Mouse (Mus musculus) testis, postnatal 14 days (tissue): ENCODE data around the gene Tbx6.

Experiments
- DNase-seq: peaks from one replicate; pipeline ENCODE4 v3.0.0; 2021; ENCODE audit warnings: low spot score

The Tbx6 gene

DNA sequence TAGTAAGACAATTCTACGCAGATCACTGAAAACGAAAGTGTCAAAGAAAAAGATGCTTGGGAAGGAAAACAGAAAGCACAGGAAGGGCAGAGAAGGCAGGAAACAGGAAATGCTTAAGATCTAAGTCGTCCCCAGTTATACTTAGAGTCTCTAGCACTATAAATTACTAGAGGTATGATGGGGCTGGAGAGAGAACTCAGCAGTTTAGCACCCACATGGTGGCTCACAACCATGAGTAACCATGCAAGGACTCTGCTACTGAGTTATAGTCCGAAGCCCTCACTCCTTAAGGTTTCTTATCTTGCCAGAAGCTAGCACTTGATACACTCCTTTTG lies 13.0 kb downstream of the Tbx6 start:
- peak; percentile 52 for DNase-seq

GRCm38 (mm10) chr7:126795387-126796317 lies 14.4 kb downstream of the Tbx6 start:
- DNase-seq: no peak

- no peak for DNase-seq
Observed at GRCm38 (mm10) chr7:126796350-126796932, 15.2 kb downstream of the Tbx6 start.

GRCm38 (mm10) chr7:126797411-126798126 lies 16.3 kb downstream of the Tbx6 start, which contains the start of gene Fam57b:
Fam57b (plus strand) TSS chr7:126797668.
- DNase-seq: peak; percentile 84

DNA sequence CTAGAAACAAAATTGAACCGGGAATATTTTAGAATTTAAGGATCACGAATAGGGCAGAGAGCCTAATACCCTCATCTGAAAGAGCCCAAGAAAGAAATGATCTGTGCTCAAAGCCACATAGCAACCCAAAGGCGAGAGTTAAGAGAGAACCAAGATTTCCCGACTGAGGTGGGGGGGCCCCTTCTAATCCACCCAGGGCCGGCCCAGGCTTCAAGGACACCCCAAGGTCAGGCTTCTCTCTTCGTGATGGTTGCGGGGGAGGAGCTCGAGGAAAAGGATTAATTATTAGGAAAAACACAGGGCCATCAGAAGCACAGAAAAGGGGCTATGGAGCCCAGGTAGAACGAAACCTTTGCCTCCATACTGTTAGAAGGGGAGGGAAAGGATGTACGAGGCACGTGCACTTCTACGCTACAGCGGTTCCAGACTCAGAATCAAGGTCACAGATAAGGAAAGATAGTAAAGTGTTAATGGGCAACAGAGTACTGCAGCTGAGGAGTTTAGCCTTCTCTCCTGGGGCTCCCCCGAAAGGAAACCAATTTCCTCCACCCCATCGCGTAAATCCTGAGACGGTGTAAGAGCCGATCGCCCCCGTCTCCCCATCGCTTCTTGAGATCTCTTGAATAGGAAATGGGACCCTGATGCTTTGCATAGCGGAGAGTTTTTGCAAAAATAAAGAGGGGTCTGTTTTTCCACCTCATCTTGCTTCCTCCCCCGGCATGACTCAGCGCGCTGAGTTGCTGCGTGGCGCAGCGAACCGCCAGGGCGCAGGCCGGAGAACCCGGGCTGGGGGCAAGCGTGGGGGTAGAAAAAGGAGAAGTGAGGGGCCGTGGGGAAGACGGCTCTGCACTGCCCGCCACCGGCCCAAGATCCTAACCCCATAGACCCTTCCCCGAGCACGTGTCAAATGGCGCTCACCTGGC lies 17.1 kb downstream of the Tbx6 start:
- DNase-seq: no peak

DNA sequence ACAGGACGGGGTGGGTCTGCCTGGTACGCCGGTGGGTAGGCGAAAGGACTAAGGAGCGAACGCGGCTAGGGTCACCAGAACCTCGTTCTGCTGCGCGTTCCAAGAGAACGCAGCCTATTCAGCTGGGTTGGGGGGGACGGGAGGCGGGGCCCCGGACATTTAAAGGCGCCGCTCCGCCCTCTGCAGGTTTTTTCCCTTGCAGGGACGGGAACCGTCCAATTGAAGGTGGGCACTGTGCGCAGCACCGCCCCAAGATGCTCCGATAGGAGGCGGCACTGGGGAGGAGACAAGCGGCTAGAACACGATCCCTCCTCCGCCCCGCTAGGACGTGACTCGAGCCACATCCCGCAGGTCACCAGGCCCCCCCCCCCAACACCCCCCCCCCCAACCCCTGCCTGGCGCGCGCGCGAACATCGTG lies 17.8 kb downstream of the Tbx6 start:
- peak; percentile 94 for DNase-seq

- DNase-seq: no peak
Observed at GRCm38 (mm10) chr7:126799468-126800268, 18.4 kb downstream of the Tbx6 start.

DNA sequence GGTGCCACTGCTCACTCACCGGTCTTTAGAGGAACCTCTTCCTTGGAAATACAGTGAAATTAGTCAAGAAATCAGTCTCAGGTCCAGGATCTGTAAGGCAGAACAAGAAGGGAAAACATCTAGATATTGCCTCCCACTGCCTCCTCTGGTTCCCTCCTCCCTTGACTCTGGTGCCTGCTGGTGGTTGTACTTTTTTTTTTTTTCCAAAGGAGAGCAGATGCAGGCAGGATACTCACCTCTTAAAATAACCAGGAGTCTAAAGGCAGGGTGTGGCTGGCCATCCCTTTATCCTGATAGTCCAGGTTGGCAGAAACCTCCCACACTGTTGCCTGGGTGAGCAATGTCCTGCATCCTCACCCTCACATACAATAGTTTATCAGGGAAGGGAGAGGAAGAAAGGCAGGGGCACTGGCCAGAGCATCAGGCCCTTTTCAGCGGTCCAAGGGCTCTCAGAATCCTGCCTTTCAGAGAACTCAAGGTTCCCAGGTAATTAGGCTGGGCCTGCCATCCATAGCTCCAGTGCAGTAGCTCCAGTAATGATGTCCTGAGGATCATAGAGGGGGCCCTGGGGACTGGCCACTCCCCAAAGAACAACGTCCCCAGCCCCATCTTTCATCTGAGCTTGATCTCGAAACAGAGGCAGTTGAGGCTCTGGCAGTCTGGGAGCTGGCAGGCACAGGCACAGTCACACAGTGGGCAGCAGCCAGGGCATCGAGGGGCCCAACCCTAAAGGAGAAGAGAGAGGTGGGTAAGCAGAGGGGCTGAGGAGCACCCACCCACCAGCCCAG lies 19.2 kb downstream of the Tbx6 start:
- DNase-seq: no peak

GRCm38 (mm10) chr7:126801057-126801422 lies 19.8 kb downstream of the Tbx6 start:
- no peak for DNase-seq

DNA sequence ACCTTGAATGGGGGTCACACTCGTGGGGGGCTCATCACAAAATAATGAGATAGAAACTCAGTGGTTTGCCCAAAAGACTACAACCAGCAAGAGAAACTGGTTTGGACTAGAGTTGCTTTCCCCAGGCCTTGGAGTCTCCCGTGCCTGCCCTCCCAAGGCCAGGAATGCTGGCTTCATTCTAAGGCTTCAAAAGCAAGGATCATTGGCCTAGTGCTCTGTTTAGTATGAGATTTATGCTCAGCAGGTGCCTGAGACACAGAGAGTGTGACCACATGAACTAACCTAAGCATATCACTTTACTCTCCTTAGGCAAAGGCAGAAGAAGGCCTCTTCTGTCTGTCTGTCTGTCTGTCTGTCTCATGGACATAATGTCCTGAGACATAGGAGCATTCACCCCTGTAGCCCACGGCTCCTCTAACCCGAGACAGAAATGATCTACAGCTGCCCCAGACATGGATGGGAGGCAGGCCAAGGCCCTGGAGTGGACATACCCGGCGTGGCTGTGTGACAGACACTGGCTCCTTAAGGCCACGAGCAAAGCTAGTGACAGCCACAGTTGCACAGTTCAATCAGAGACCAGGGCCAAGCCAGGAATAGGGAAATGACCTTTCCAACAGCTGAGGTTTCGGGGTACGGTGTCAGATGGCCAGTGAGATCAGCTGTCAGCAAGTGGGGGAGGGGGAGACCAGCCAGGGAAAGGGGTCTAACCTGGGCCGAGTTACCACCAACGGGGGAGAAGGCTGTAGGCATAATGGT lies 21.0 kb downstream of the Tbx6 start:
- no peak for DNase-seq

- DNase-seq: no peak
Observed at GRCm38 (mm10) chr7:126803181-126803580, 21.9 kb downstream of the Tbx6 start.

- no peak for DNase-seq
Observed at GRCm38 (mm10) chr7:126803751-126804150, 22.5 kb downstream of the Tbx6 start.

DNA sequence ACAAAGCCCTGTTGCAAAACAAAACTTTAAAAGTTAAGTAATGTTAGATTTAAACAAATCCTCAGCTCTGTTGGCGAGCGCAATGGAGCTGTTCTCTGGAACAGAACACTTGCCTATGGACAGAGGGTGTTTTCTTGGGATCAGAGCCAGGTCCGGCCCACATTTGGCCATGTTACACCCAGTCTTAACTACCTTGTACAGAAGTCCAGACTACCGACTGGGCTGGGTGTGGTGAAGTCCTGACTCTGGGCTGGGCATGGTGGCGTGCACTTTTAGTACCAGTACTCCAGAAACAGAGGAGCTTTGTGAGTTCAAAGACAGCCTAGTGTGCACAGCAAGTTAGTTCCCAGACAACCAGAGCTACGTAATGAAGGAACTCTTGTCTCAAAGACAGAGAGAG lies 25.7 kb downstream of the Tbx6 start:
- no peak for DNase-seq

- DNase-seq: no peak
Observed at GRCm38 (mm10) chr7:126807405-126807804, 26.1 kb downstream of the Tbx6 start.

DNA sequence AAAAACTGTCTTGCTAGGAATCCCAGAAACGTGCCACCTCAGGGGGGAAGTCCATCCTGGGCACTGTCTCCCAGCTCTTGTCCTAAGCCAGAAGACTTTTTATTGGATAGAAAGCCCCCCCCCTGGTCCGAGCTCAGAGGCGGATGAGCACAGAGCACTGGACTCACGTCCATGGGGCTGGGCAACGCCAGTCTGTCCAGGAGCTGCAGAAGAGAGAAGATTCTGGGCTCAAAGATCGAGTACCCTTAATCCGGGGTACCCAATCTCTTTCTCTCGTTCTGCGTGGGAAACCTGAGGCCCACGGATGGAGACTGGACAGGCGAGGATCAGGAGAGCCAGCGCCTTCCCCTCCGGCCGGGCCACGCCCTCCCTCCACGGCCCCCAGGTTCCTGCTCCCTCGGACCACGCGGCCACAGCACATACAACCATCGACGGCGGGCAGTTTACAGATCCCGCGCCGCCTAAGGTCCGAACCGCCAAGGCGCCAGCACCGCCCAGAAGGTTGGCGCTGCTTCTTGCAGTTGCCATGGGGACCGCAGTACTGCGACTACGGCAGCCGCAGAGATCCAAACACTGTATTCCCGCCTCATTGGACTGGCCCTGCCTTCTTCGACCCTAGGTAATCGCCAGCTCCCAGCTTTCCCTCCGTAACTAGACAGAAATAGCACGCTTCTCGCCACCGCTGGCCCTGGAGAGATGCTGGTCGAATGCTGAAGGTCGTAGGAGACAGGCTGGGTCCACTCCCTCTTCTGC lies 27.6 kb downstream of the Tbx6 start:
- DNase-seq: peak; percentile 82

- no peak for DNase-seq
Observed at GRCm38 (mm10) chr7:126809723-126810369, 28.6 kb downstream of the Tbx6 start.

- DNase-seq: no peak
Observed at GRCm38 (mm10) chr7:126815726-126816222, 34.5 kb downstream of the Tbx6 start.

DNA sequence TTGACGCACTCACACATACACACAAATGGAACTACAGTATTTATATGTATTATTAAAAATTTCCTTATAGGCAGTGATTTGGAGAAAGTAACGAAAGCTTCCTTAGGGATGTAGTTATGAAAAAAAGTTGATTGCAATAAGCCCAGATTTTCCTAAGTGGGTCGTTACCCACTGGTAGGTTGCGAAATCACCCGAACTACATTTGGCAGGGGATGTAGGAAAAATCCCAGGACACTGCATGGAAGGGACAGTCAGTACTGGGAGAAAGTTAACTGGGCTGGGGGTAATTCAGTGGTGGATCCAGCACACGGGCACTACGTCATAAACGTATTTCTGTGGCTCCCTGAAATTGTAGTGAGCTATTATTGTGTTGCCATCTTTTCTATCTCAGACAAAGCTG lies 35.2 kb downstream of the Tbx6 start:
- no peak for DNase-seq
